Mouse (Mus musculus): Measurements from ENCODE around the gene Tsen54. TPM values are rescaled to one million over a fixed set of nuclear protein-coding genes. Genes with fewer than 3 reads are reported as not detected.

Tsen54 gene
- total RNA-seq, 2 experiments from 2014 or later: 5.8 to 7.8 TPM

GRCm38 (mm10) chr11:115823774-115824740, 9.5 kb downstream of the Tsen54 start, which contains the start of gene Llgl2:
Gene Llgl2, plus strand, starts transcription at chr11:115824049.
- intact Hi-C loops (cut with DNase I; ENCODE audit: low total_unique reads): no loop called here
- DNase-seq: peak; percentile 86

GRCm38 (mm10) chr11:115824813-115825212, 10.3 kb downstream of the Tsen54 start:
- intact Hi-C loops (cut with DNase I; ENCODE audit: low total_unique reads): no loop called here

GRCm38 (mm10) chr11:115826487-115826886, 12.0 kb downstream of the Tsen54 start:
- intact Hi-C loops (cut with DNase I; ENCODE audit: low total_unique reads): no loop called here
- no peak for DNase-seq

More at GRCm38 (mm10) chr11:115824813-115825212, 10.3 kb downstream of the Tsen54 start:
- DNase-seq: no peak

GRCm38 (mm10) chr11:115827624-115828023, 13.1 kb downstream of the Tsen54 start:
- intact Hi-C loops (cut with DNase I; ENCODE audit: low total_unique reads): no loop called here
- no peak for DNase-seq

- DNase-seq: no peak
- intact Hi-C loops (cut with DNase I; ENCODE audit: low total_unique reads): no loop called here
Measured at GRCm38 (mm10) chr11:115829036-115829435, 14.5 kb downstream of the Tsen54 start.

- DNase-seq: no peak
Measured at GRCm38 (mm10) chr11:115830550-115831325, 16.2 kb downstream of the Tsen54 start.

GRCm38 (mm10) chr11:115831518-115831917, 17.0 kb downstream of the Tsen54 start:
- intact Hi-C loops (cut with DNase I; ENCODE audit: low total_unique reads): no loop called here
- no peak for DNase-seq

More at GRCm38 (mm10) chr11:115830550-115831325, 16.2 kb downstream of the Tsen54 start:
- intact Hi-C loops (cut with DNase I; ENCODE audit: low total_unique reads): no loop called here

- intact Hi-C loops (cut with DNase I; ENCODE audit: low total_unique reads): no loop called here
- DNase-seq: no peak
Measured at GRCm38 (mm10) chr11:115832064-115832463, 17.5 kb downstream of the Tsen54 start.

- intact Hi-C loops (cut with DNase I; ENCODE audit: low total_unique reads): no loop called here
- peak; percentile 72 for DNase-seq
Measured at GRCm38 (mm10) chr11:115832523-115832922, 18.0 kb downstream of the Tsen54 start.

- DNase-seq: no peak
- intact Hi-C loops (cut with DNase I; ENCODE audit: low total_unique reads): no loop called here
Measured at GRCm38 (mm10) chr11:115833021-115833513, 18.5 kb downstream of the Tsen54 start.

- intact Hi-C loops (cut with DNase I; ENCODE audit: low total_unique reads): no loop called here
- DNase-seq: no peak
Measured at GRCm38 (mm10) chr11:115834033-115834432, 19.5 kb downstream of the Tsen54 start.

- DNase-seq: no peak
- intact Hi-C loops (cut with DNase I; ENCODE audit: low total_unique reads): no loop called here
Measured at GRCm38 (mm10) chr11:115836656-115837395, 22.3 kb downstream of the Tsen54 start.

- no peak for DNase-seq
- intact Hi-C loops (cut with DNase I; ENCODE audit: low total_unique reads): no loop called here
Measured at GRCm38 (mm10) chr11:115837606-115838345, 23.3 kb downstream of the Tsen54 start.

GRCm38 (mm10) chr11:115838895-115839311, 24.4 kb downstream of the Tsen54 start:
- peak; percentile 53 for DNase-seq
- intact Hi-C loops (cut with DNase I; ENCODE audit: low total_unique reads): no loop called here

GRCm38 (mm10) chr11:115839732-115840131, 25.2 kb downstream of the Tsen54 start:
- no peak for DNase-seq
- intact Hi-C loops (cut with DNase I; ENCODE audit: low total_unique reads): no loop called here

GRCm38 (mm10) chr11:115841044-115841443, 26.5 kb downstream of the Tsen54 start:
- intact Hi-C loops (cut with DNase I; ENCODE audit: low total_unique reads): no loop called here
- no peak for DNase-seq

GRCm38 (mm10) chr11:115841961-115842550, 27.5 kb downstream of the Tsen54 start:
- DNase-seq: no peak
- intact Hi-C loops (cut with DNase I; ENCODE audit: low total_unique reads): no loop called here

GRCm38 (mm10) chr11:115843141-115843890, 28.8 kb downstream of the Tsen54 start:
- no peak for DNase-seq
- intact Hi-C loops (cut with DNase I; ENCODE audit: low total_unique reads): no loop called here

All from gastrocnemius, postnatal 14 days (tissue).